Mouse (Mus musculus): ENCODE measurements around the gene Gdap1l1. TPM values are rescaled to one million over a fixed set of nuclear protein-coding genes. Genes with fewer than 3 reads are reported as not detected.

The Gdap1l1 gene
- total and polyA plus RNA-seq, 2 experiments from 2014 or later, result 147 to 182 TPM

- Histone ChIP-seq H3K9ac (replicated peaks; ENCODE audit: low read length, poor library complexity, severe bottlenecking) (no peak overlapping the region), H3K36me3 (ENCODE audit: insufficient read depth, low read length) (peaks cover 14% of the 10 kb centered on the region), H3K4me2 (ENCODE audit: low read depth, low read length, poor library complexity, severe bottlenecking) (no peak overlapping the region), H3K27me3 (ENCODE audit: insufficient read depth, low read length) (no peaks in the 10 kb centered on the region), H3K9me3 (ENCODE audit: low read length) (no peaks in the 10 kb centered on the region), H3K27ac (ENCODE audit: low read depth, low read length) (no peak overlapping the region), H3K4me1 (ENCODE audit: insufficient read depth, low read length) (peaks cover 17% of the 10 kb centered on the region; the same call in 1 of the 2 replicates), H3K4me3 (ENCODE audit: low read depth, low read length) (no peak overlapping the region)
- WGBS, result 67% methylated on average over 7 of the region's 7 CpGs
- ATAC-seq (ENCODE audit: low FRiP score) (no peak), DNase-seq (ENCODE audit: low spot score) (no peak)
- TF ChIP-seq CTCF (IDR thresholded peaks at IDR 0.05), result no peak
Measured at GRCm38 (mm10) chr2:163444017-163444416, 5.7 kb downstream of the Gdap1l1 start.

GRCm38 (mm10) chr2:163447375-163447774, 9.1 kb downstream of the Gdap1l1 start:
- Histone ChIP-seq H3K36me3 (ENCODE audit: insufficient read depth, low read length) (peaks cover 35% of the 10 kb centered on the region), H3K9me3 (ENCODE audit: low read length) (no peaks in the 10 kb centered on the region), H3K27me3 (ENCODE audit: insufficient read depth, low read length) (no peaks in the 10 kb centered on the region), H3K4me3 (ENCODE audit: low read depth, low read length) (no peak overlapping the region), H3K4me1 (ENCODE audit: insufficient read depth, low read length) (no peaks in the 10 kb centered on the region), H3K4me2 (ENCODE audit: low read depth, low read length, poor library complexity, severe bottlenecking) (no peak overlapping the region), H3K27ac (ENCODE audit: low read depth, low read length) (no peak overlapping the region), H3K9ac (replicated peaks; ENCODE audit: low read length, poor library complexity, severe bottlenecking) (no peak overlapping the region)
- 86% methylated on average over 12 of the region's 12 CpGs for WGBS
- DNase-seq (ENCODE audit: low spot score) (no peak), ATAC-seq (ENCODE audit: low FRiP score) (no peak)
- TF ChIP-seq CTCF (IDR thresholded peaks at IDR 0.05), result no peak

GRCm38 (mm10) chr2:163449276-163449675, 11.0 kb downstream of the Gdap1l1 start:
- Histone ChIP-seq H3K9me3 (ENCODE audit: low read length) (no peaks in the 10 kb centered on the region), H3K4me2 (ENCODE audit: low read depth, low read length, poor library complexity, severe bottlenecking) (no peak overlapping the region), H3K36me3 (ENCODE audit: insufficient read depth, low read length) (peaks cover 41% of the 10 kb centered on the region), H3K27me3 (ENCODE audit: insufficient read depth, low read length) (no peaks in the 10 kb centered on the region), H3K27ac (ENCODE audit: low read depth, low read length) (no peak overlapping the region), H3K9ac (replicated peaks; ENCODE audit: low read length, poor library complexity, severe bottlenecking) (no peak overlapping the region), H3K4me3 (ENCODE audit: low read depth, low read length) (no peak overlapping the region), H3K4me1 (ENCODE audit: insufficient read depth, low read length) (no peaks in the 10 kb centered on the region)
- no peak for TF ChIP-seq CTCF (IDR thresholded peaks at IDR 0.05)
- DNase-seq (ENCODE audit: low spot score), result no peak
- 62% methylated on average over 3 of the region's 3 CpGs for WGBS
- no peak for ATAC-seq (ENCODE audit: low FRiP score)

GRCm38 (mm10) chr2:163450668-163451295, 12.5 kb downstream of the Gdap1l1 start:
- Histone ChIP-seq H3K27ac (ENCODE audit: low read depth, low read length) (no peak overlapping the region), H3K36me3 (ENCODE audit: insufficient read depth, low read length) (peaks cover 44% of the 10 kb centered on the region), H3K9me3 (ENCODE audit: low read length) (no peaks in the 10 kb centered on the region), H3K27me3 (ENCODE audit: insufficient read depth, low read length) (no peaks in the 10 kb centered on the region), H3K4me1 (ENCODE audit: insufficient read depth, low read length) (no peaks in the 10 kb centered on the region), H3K4me3 (ENCODE audit: low read depth, low read length) (no peak overlapping the region), H3K4me2 (ENCODE audit: low read depth, low read length, poor library complexity, severe bottlenecking) (no peak overlapping the region), H3K9ac (replicated peaks; ENCODE audit: low read length, poor library complexity, severe bottlenecking) (no peak overlapping the region)
- ATAC-seq (ENCODE audit: low FRiP score) (no peak), DNase-seq (ENCODE audit: low spot score) (peak; percentile 81)
- WGBS, result 57% methylated on average over 6 of the region's 6 CpGs
- TF ChIP-seq CTCF (IDR thresholded peaks at IDR 0.05), result no peak

GRCm38 (mm10) chr2:163452738-163453137, 14.5 kb downstream of the Gdap1l1 start:
- no peak for ATAC-seq (ENCODE audit: low FRiP score)
- H3K36me3 ChIP-seq (ENCODE audit: insufficient read depth, low read length), result peaks cover 42% of the 10 kb centered on the region
- no peak overlapping the region for H3K27ac ChIP-seq (ENCODE audit: low read depth, low read length)
- 86% methylated on average over 6 of the region's 6 CpGs for WGBS
- H3K9ac ChIP-seq (replicated peaks; ENCODE audit: low read length, poor library complexity, severe bottlenecking), result no peak overlapping the region
- TF ChIP-seq CTCF (IDR thresholded peaks at IDR 0.05), result peak; percentile 59
- H3K4me3 ChIP-seq (ENCODE audit: low read depth, low read length), result no peak overlapping the region
- no peaks in the 10 kb centered on the region for H3K9me3 ChIP-seq (ENCODE audit: low read length)
- no peak for DNase-seq (ENCODE audit: low spot score)
- no peaks in the 10 kb centered on the region for H3K27me3 ChIP-seq (ENCODE audit: insufficient read depth, low read length)
- H3K4me2 ChIP-seq (ENCODE audit: low read depth, low read length, poor library complexity, severe bottlenecking), result no peak overlapping the region
- no peaks in the 10 kb centered on the region for H3K4me1 ChIP-seq (ENCODE audit: insufficient read depth, low read length)

GRCm38 (mm10) chr2:163453378-163453777, 15.1 kb downstream of the Gdap1l1 start:
- H3K4me2 ChIP-seq (ENCODE audit: low read depth, low read length, poor library complexity, severe bottlenecking), result no peak overlapping the region
- WGBS, result 91% methylated on average over 13 of the region's 13 CpGs
- no peak overlapping the region for H3K4me3 ChIP-seq (ENCODE audit: low read depth, low read length)
- no peaks in the 10 kb centered on the region for H3K9me3 ChIP-seq (ENCODE audit: low read length)
- no peak for TF ChIP-seq CTCF (IDR thresholded peaks at IDR 0.05)
- H3K27ac ChIP-seq (ENCODE audit: low read depth, low read length), result no peak overlapping the region
- DNase-seq (ENCODE audit: low spot score) (no peak), ATAC-seq (ENCODE audit: low FRiP score) (no peak)
- peaks cover 1% of the 10 kb centered on the region; the same call in 1 of the 2 replicates for H3K4me1 ChIP-seq (ENCODE audit: insufficient read depth, low read length)
- peaks cover 38% of the 10 kb centered on the region for H3K36me3 ChIP-seq (ENCODE audit: insufficient read depth, low read length)
- H3K9ac ChIP-seq (replicated peaks; ENCODE audit: low read length, poor library complexity, severe bottlenecking), result no peak overlapping the region
- 0 out of 2 replicates have a peak, but pooled peaks cover 1% of the 10 kb centered on the region for H3K27me3 ChIP-seq (ENCODE audit: insufficient read depth, low read length)
